Mouse (Mus musculus) midbrain, embryonic 11.5 days (tissue): ENCODE data around the gene Dnajc17. TPM values are rescaled to one million over a fixed set of nuclear protein-coding genes. Genes with fewer than 3 reads are reported as not detected.

Experiments used
- ATAC-seq: fragments of 200-750 bp; cut with Nextera tagmentation; 2 replicates; pipeline ENCODE4 v1.8.0; 2017; ENCODE audit warnings: moderate TSS enrichment, moderate library complexity; ENCODE audit not compliant: low FRiP score
- DNase-seq: peaks from one replicate; pipeline ENCODE4 v3.0.0; 2015; ENCODE audit warnings: low spot score; ENCODE audit errors: missing footprints
- H3K27ac ChIP-seq: fragments of 300-500 bp; sonication (generic); 2 replicates; pipeline ENCODE4 v1.5.1; 2014; ENCODE audit warnings: low read depth, low read length
- H3K27me3 ChIP-seq: fragments of 300-500 bp; sonication (generic); 2 replicates; pipeline ENCODE4 v1.6.1; 2014; ENCODE audit warnings: mild to moderate bottlenecking, low read length, moderate library complexity, mixed read lengths; ENCODE audit not compliant: control insufficient read depth, insufficient read depth
- H3K36me3 ChIP-seq: fragments of 300-500 bp; sonication (generic); 2 replicates; pipeline ENCODE4 v1.6.1; 2014; ENCODE audit warnings: mild to moderate bottlenecking, low read length, moderate library complexity, mixed read lengths; ENCODE audit not compliant: control insufficient read depth, insufficient read depth
- H3K4me1 ChIP-seq: fragments of 300-500 bp; sonication (generic); 2 replicates; pipeline ENCODE4 v1.6.1; 2014; ENCODE audit warnings: low read length; ENCODE audit not compliant: control insufficient read depth, insufficient read depth
- H3K4me2 ChIP-seq: fragments of 300-500 bp; sonication (generic); 2 replicates; pipeline ENCODE4 v1.6.1; 2014; ENCODE audit warnings: mild to moderate bottlenecking, moderate library complexity
- H3K4me3 ChIP-seq: fragments of 300-500 bp; sonication (generic); 2 replicates; pipeline ENCODE4 v1.5.1; 2014; ENCODE audit warnings: low read depth, low read length
- H3K9ac ChIP-seq: fragments of 300-500 bp; sonication (generic); 2 replicates; pipeline ENCODE4 v1.6.1; 2014; ENCODE audit warnings: low read length
- H3K9me3 ChIP-seq: fragments of 300-500 bp; sonication (generic); 2 replicates; pipeline ENCODE4 v1.6.1; 2016; ENCODE audit warnings: low read length; ENCODE audit not compliant: control insufficient read depth
- WGBS: fragments of 180-500 bp; shearing (Covaris S2); extraction: QIAGEN DNeasy Blood & Tissue Kit; methylation state at CpG from one replicate; pipeline ENCODE4 v1.1.7; 2014; 5-methylcytosine and 5-hydroxymethylcytosine counted together
- polyA plus RNA-seq: library from polyadenylated mRNA; unstranded; fragments of >200 nt; fragmentation: Nextera tagmentation; extraction: Ambion mirVana; gene quantifications from 2 replicates; pipeline ENCODE4 v1.2.1, GENCODE M21; 2014

Dnajc17 gene
- polyA plus RNA-seq, 1 experiment from 2014 or later, result 22.5 TPM

GRCm38 (mm10) chr2:119145199-119145598 is 63.4 kb downstream of the Dnajc17 start:
- peaks cover 27% of the 10 kb centered on the region for H3K36me3 ChIP-seq
- WGBS, result 86% methylated on average over 2 of the region's 2 CpGs
- no peak overlapping the region for H3K4me2 ChIP-seq
- H3K27ac ChIP-seq, result no peak overlapping the region
- H3K4me3 ChIP-seq, result no peak overlapping the region
- no peak overlapping the region for H3K9ac ChIP-seq
- ATAC-seq (no peak), DNase-seq (no peak)
- no peaks in the 10 kb centered on the region for H3K9me3 ChIP-seq
- H3K4me1 ChIP-seq, result no peaks in the 10 kb centered on the region
- H3K27me3 ChIP-seq, result no peaks in the 10 kb centered on the region

GRCm38 (mm10) chr2:119136346-119136898 is 72.2 kb downstream of the Dnajc17 start:
- ATAC-seq (no peak), DNase-seq (no peak)
- 91% methylated on average over 5 of the region's 5 CpGs for WGBS
- Histone ChIP-seq H3K4me1 (no peaks in the 10 kb centered on the region), H3K27me3 (no peaks in the 10 kb centered on the region), H3K9me3 (no peaks in the 10 kb centered on the region), H3K36me3 (peaks cover 18% of the 10 kb centered on the region; the same call in 1 of the 2 replicates), H3K9ac (no peak overlapping the region), H3K27ac (no peak overlapping the region), H3K4me3 (no peak overlapping the region), H3K4me2 (no peak overlapping the region)

Other genes starting within 250 kb of the Dnajc17 start
- 25.0 and 25.6 TPM in 2 replicates for gene Ccdc32, start 179.4 kb downstream of the Dnajc17 start, polyA plus RNA-seq
- gene Rpusd2, start 174.0 kb downstream of the Dnajc17 start, polyA plus RNA-seq, result 7.4 and 7.9 TPM in 2 replicates
- 45.5 and 46.4 TPM in 2 replicates for gene Knl1, start 161.7 kb downstream of the Dnajc17 start, polyA plus RNA-seq
- gene Rad51, start 96.0 kb downstream of the Dnajc17 start, polyA plus RNA-seq, result 74.6 and 76.9 TPM in 2 replicates
- 41.1 and 46.7 TPM in 2 replicates for gene Rmdn3, start 51.8 kb downstream of the Dnajc17 start, polyA plus RNA-seq
- 1.5 and 2.5 TPM in 2 replicates for gene Gchfr, start 41.0 kb downstream of the Dnajc17 start, polyA plus RNA-seq
- gene Gm14137, start 34.3 kb downstream of the Dnajc17 start, polyA plus RNA-seq, result 0.15 and 0.20 TPM in 2 replicates
- 44.2 and 48.9 TPM in 2 replicates for gene Zfyve19, start 178 bp downstream of the Dnajc17 start, polyA plus RNA-seq
- gene Ppp1r14d, start 21.1 kb upstream of the Dnajc17 start, polyA plus RNA-seq, result 0.21 TPM in 1 of 2 replicates, not detected in the other
- 1.1 and 1.2 TPM in 2 replicates for gene Spint1, start 28.6 kb upstream of the Dnajc17 start, polyA plus RNA-seq
- gene Rhov, start 62.5 kb upstream of the Dnajc17 start, polyA plus RNA-seq, result 1.3 and 2.6 TPM in 2 replicates
- 9.8 and 10.0 TPM in 2 replicates for gene Vps18, start 79.9 kb upstream of the Dnajc17 start, polyA plus RNA-seq
- gene Dll4, start 117.0 kb upstream of the Dnajc17 start, polyA plus RNA-seq, result 3.1 and 4.0 TPM in 2 replicates
- 0.32 and 0.37 TPM in 2 replicates for gene Chac1, start 142.4 kb upstream of the Dnajc17 start, polyA plus RNA-seq